Mouse (Mus musculus): ENCODE results near the gene Tnfrsf1b.

DNA sequence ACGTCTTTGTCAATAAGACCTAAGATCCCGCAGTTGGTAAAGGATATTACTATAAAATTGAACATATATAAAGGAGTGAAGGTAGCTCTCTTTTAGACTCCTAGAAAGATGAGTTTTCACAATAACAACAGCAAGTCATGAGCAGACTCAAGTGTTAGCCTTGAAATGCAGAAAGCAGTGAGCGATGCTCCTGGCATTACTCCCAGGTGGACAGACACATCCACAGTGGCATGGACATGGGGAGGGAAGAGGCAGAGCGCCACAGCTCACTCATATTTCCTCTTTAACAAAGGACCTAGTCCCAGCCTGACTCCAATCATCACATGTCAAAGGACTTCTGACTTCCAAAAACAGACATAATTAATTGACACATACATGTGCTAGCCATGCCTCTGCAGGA, 82.6 kb downstream of the Tnfrsf1b start:
- TF ChIP-seq POLR2A (IDR thresholded peaks at IDR 0.05; ENCODE audit: insufficient read depth, low read length) (no peak), CTCF (IDR thresholded peaks at IDR 0.05; ENCODE audit: low read depth, low read length) (no peak), EP300 (IDR thresholded peaks at IDR 0.05; ENCODE audit: insufficient read depth, low read depth, low read length) (no peak)

Measured in ES-Bruce4 (cell line).